Mouse (Mus musculus): ENCODE measurements around the gene Gm28305. TPM values are rescaled to one million over a fixed set of nuclear protein-coding genes. Genes with fewer than 3 reads are reported as not detected.
A peak's percentile ranks its signal among the peaks of the same experiment; 100 is the strongest.

Gene Gm28305
- total RNA-seq, 1 experiment from 2014 or later: not detected

GRCm38 (mm10) chr9:104070863-104071604 is 30.6 kb downstream of the Gm28305 start:
- no peak for DNase-seq

GRCm38 (mm10) chr9:104075808-104076207 is 35.3 kb downstream of the Gm28305 start:
- no peak for DNase-seq

GRCm38 (mm10) chr9:104078780-104079179 is 38.3 kb downstream of the Gm28305 start:
- DNase-seq: no peak

- peak; percentile 33 for DNase-seq
Measured at GRCm38 (mm10) chr9:104079379-104079778, 38.9 kb downstream of the Gm28305 start.

GRCm38 (mm10) chr9:104080038-104080437 is 39.6 kb downstream of the Gm28305 start:
- DNase-seq: no peak

- DNase-seq: no peak
Measured at GRCm38 (mm10) chr9:104085730-104086429, 45.4 kb downstream of the Gm28305 start.

- DNase-seq: no peak
Measured at GRCm38 (mm10) chr9:104088555-104088954, 48.1 kb downstream of the Gm28305 start.

- no peak for DNase-seq
Measured at GRCm38 (mm10) chr9:104092945-104093344, 52.5 kb downstream of the Gm28305 start.

- DNase-seq: no peak
Measured at GRCm38 (mm10) chr9:104098256-104098655, 57.8 kb downstream of the Gm28305 start.

GRCm38 (mm10) chr9:104099060-104099459 is 58.6 kb downstream of the Gm28305 start:
- DNase-seq: no peak

GRCm38 (mm10) chr9:104100822-104101221 is 60.4 kb downstream of the Gm28305 start:
- DNase-seq: no peak

- DNase-seq: no peak
Measured at GRCm38 (mm10) chr9:104101458-104101857, 61.0 kb downstream of the Gm28305 start.

GRCm38 (mm10) chr9:104102301-104102700 is 61.8 kb downstream of the Gm28305 start:
- DNase-seq: no peak

- no peak for DNase-seq
Measured at GRCm38 (mm10) chr9:104102901-104103300, 62.4 kb downstream of the Gm28305 start.

- no peak for DNase-seq
Measured at GRCm38 (mm10) chr9:104104986-104105385, 64.5 kb downstream of the Gm28305 start.

- DNase-seq: no peak
Measured at GRCm38 (mm10) chr9:104106930-104107329, 66.5 kb downstream of the Gm28305 start.

- no peak for DNase-seq
Measured at GRCm38 (mm10) chr9:104107482-104107881, 67.0 kb downstream of the Gm28305 start.

GRCm38 (mm10) chr9:104108571-104109143 is 68.2 kb downstream of the Gm28305 start:
- no peak for DNase-seq

- DNase-seq: no peak
Measured at GRCm38 (mm10) chr9:104109151-104109550, 68.7 kb downstream of the Gm28305 start.

GRCm38 (mm10) chr9:104123101-104123500 is 82.6 kb downstream of the Gm28305 start:
- no peak for DNase-seq

GRCm38 (mm10) chr9:104123622-104124021 is 83.2 kb downstream of the Gm28305 start:
- no peak for DNase-seq
